Mouse (Mus musculus) left cerebral cortex, postnatal 10 days (tissue): Measurements from ENCODE around the gene Mrps21. TPM values are rescaled to one million over a fixed set of nuclear protein-coding genes. Genes with fewer than 3 reads are reported as not detected.
A peak's percentile ranks its signal among the peaks of the same experiment; 100 is the strongest.
"Not testable (repeated sequence)": the region's sequence is repeated elsewhere in the genome, so short reads cannot be mapped to it uniquely, and the experiment has no call there.

ENCODE experiments used
- DNase-seq, 2 experiments: peaks; one replicate each; pipeline ENCODE4 v3.0.0; 2021 to 2022; ENCODE audit warnings: low spot score in 2 of 2, mixed read lengths in 1 of 2; ENCODE audit errors: extremely low spot score in 1 of 2
- intact Hi-C: fragments of 180-260 bp; cut with DNase I; formaldehyde crosslinking; loops from one replicate; pipeline ENCODE4 v1.15.1; 2025
- total RNA-seq, 2 experiments: library from RNA; stranded (reverse); gene quantifications; 2 replicates each; pipeline ENCODE4 v1.2.3; 2021

Gene Mrps21
- total RNA-seq, 2 experiments from 2014 or later: 120 to 127 TPM

DNA sequence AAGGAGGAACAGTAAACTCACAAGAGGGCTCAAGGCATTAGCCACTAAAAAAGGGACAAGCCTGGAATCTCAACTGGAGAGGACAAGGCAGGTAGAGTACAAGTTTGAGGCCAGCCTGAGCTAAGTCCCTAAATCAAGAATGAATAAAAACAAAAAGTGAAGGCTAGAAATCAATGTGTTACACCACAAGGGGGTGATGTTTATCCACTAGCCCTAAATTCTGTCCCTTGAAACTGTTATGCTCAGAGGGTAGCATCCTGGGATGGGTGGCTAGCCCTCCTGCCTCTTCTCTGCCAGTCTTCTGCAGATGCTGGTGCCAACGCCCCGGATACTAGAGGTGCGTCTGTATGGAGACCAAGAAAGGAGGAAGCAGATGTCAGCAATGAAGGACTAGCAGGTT, 11.0 kb downstream of the Mrps21 start:
- DNase-seq: no peak
- intact Hi-C loops: loop anchor here (5.0 kb wide), 1 partner anchor 47 kb away; no protein-coding TSS in a partner anchor

DNA sequence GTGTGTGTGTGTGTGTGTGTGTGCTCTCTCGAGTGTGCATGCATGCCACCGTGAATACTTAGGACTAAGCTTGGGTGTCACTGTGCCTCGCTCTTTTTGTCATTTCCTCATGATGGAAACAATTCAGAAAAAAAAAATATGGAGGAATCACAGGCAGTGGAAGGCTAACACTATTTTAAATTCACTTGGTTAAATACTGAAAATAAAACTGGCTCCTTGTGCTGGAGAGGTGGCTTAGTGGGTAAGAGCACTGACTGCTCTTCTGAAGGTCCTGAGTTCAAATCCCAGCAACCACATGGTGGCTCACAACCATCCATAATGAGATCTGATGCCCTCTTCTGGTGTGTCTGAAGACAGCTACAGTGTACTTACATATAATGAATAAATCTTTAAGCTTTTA, 13.0 kb downstream of the Mrps21 start:
- intact Hi-C loops, DNase-seq: not testable (repeated sequence)

DNA sequence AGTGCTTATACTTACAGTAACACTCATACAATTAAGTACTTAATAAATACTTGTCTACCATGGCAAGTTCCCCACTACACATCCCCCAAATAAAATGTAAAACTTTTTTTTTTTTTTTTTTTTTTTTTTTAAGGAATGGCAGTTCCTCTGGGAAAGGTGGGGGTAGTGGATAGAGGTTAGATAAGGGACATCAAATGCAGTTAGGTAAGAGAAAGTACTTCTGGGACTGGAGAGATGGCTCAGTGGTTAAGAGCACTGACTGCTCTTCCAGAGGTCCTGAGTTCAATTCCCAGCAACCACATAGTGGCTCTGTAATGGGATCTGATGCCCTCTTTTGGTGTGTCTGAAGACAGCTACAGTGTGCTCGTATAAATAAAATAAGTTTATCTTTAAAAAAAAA, 14.3 kb downstream of the Mrps21 start:
- intact Hi-C loops, DNase-seq: not testable (repeated sequence)

DNA sequence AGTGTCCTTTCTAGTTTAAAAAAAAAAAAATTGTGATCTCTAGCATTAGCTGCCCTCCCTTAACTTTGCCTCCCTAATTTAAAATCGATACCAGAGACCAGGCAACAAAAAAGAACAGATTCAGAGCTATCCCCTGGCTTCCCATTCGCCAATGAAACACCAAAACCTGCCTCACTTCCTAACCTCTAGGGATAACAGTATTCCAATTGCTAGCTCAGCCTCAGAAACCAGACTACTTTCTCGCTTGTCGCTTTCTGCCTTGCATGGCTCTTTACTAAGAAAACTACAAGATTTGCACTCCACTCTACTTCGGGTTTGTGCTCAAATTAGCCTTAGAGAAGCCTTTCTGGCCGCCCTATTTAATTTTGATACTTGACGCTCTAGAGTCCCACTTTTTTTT, 15.2 kb downstream of the Mrps21 start:
- intact Hi-C loops: no loop called here
- DNase-seq: no peak

DNA sequence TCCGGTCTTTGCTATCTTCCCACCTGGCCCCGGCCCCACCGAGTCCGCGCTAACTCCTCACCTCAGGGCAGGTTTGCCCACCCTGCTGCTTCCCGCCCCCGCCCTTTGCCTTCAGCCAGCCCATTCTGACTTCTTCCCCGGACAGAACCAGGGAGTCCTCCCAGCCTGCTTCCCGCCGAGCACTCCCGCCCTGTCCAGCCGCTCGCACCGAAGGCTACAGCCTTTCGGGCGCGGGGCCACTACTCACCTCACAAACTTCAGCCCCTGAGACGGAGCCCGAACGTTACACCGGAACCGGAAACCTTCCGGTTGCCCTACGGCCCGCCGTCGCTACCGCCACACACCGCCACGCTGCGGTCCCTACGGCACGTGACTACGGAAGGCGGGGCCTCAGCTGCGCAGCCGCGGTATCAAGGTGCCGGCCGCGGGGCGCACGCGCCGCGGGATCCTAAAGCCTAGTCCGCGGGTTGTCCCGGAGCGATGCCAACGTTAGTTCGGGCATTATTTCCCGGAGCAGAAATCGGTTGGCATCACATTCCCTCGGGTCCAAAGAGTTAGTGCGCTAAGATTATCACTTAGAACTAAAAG, 15.7 kb downstream of the Mrps21 start, which contains the start of gene Prpf3:
Gene Prpf3, minus strand, starts transcription at position 384 of the 588 bp plus-strand sequence.
- intact Hi-C loops: no loop called here
- peak; percentile 90 to 96 for DNase-seq

DNA sequence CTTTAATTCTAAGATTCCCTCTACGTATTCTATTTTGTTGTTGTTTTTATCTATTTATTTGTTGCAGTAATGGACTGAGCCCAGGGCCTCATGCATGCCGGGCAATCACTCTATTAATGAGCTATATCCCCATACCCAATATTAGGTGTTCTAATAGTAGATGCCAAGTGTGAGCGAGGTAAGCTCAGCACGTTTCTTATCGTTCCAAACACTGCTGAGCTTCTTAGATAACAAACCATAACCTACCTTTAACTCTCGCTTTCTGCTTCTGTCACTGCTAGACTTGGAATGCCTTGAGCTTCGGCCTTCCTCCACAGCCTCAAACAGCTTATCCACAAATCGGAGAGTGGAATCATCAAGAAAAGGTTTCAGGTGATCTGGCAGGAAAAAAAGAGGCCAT, 20.0 kb downstream of the Mrps21 start:
- intact Hi-C loops: no loop called here

DNA sequence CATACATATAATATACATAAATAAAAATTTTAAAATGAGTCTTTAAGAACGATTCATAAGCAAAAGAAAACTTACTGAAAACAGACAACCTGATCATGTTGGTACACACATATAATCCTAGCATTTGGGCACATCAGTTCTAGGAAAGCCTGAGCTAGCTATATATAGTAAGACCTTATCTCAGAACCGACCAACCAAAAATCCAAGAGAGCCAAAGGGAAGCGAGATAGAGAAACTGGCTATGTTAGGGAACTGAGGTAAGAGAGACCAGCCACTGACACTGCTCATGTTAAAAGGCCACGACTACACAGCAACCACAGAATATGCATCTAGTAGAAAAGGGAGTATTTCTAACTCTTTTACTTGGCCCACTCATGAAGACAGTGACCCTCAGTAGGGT, 20.7 kb downstream of the Mrps21 start:
- DNase-seq: no peak
- intact Hi-C loops: no loop called here

More for the DNA sequence above, 20.0 kb downstream of the Mrps21 start:
- no peak for DNase-seq

DNA sequence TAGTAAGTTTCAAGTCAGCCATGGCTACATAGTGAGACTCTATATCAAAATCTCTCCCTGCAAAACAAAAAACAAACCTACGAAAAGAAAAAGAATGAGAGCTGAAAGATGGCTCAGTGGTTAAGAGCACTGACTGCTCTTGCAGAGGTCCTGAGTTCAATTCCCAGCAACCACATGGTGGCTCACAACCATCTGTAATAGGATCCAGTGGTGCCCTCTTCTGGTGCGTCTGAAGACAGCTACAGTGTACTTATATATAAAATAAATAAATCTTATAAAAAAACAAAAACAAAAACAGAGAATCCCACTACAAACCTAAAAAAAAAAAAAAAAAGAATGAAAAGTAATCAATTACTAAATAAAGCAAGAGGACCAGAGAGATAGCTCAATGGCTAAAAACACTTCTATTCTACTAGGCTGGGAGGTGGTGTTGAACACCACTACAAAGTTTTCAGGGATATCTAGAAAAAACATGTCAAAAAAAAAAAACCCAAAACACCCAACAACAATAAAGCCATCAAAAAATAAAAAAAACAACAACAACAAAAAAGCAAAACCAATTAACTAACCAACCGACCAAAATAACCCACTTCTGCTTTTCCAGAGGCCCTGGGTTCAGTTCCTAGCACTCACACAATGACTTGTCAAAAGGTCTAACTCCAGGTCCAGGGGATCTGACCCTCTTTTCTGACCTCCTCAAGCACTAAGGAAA, 28.7 kb downstream of the Mrps21 start:
- DNase-seq: no peak
- intact Hi-C loops: loop anchor here (5.0 kb wide), 1 partner anchor 500 kb away; no protein-coding TSS in a partner anchor

DNA sequence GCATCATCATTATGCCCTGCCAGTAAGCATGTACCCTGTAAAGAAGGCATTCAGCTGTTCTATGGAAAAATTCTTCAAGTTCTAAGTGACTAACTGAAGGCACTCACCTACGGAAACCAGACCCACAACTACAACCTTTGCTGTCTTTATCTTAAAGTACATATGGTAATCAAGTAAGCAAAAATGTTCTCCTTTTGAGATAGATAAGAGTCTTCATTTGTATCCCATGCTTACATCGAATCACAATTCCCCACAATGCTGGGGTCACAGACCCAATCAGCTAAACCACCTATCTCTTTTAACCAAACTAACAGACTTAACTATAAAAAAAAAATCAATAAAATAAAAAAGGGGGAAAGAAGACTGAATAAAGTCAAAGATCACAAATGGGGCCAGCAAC, 32.1 kb downstream of the Mrps21 start:
- no peak for DNase-seq
- intact Hi-C loops: loop anchor here (5.0 to 10.0 kb wide), 2 partner anchors 57 to 354 kb away; no protein-coding TSS in a partner anchor

DNA sequence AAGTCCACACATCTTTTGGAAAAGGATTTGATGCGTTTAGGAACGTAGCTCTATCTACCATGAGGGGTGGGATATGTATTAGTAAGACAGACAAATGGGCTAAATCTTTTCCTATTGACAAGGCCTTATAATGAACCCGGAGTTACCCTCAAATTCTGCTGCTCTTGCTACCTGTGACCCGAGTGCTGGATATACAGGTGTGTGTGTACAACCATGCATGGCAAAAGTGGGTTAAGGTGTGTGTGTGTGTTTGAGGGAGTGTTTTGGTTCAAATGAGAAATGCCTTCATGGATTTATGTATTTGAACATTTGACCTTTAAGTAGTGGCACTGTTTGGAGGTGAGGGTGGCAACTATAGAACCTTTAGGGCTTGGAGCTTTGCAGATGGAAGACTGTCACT, 42.3 kb downstream of the Mrps21 start:
- intact Hi-C loops: no loop called here
- DNase-seq: no peak

DNA sequence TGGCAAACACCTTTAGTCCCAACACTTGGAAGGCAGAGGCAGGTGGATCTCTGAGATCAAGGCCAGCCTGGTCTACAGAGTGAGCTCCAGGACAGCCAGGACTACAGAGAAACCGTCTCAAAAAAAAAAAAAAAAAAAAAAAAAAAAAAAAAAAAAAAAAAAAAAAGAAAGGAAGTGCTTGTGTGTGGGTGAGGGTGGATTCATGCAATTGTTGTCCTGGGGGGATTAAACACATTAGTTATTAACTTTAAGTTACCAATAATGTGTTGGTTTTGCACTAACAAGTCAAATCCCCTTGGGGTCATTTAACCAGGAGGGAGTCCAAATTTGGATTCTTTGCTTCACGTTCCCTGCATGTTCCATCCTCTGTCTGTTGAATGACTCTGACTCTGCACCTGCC, 45.0 kb downstream of the Mrps21 start:
- intact Hi-C loops: no loop called here
- no peak for DNase-seq

DNA sequence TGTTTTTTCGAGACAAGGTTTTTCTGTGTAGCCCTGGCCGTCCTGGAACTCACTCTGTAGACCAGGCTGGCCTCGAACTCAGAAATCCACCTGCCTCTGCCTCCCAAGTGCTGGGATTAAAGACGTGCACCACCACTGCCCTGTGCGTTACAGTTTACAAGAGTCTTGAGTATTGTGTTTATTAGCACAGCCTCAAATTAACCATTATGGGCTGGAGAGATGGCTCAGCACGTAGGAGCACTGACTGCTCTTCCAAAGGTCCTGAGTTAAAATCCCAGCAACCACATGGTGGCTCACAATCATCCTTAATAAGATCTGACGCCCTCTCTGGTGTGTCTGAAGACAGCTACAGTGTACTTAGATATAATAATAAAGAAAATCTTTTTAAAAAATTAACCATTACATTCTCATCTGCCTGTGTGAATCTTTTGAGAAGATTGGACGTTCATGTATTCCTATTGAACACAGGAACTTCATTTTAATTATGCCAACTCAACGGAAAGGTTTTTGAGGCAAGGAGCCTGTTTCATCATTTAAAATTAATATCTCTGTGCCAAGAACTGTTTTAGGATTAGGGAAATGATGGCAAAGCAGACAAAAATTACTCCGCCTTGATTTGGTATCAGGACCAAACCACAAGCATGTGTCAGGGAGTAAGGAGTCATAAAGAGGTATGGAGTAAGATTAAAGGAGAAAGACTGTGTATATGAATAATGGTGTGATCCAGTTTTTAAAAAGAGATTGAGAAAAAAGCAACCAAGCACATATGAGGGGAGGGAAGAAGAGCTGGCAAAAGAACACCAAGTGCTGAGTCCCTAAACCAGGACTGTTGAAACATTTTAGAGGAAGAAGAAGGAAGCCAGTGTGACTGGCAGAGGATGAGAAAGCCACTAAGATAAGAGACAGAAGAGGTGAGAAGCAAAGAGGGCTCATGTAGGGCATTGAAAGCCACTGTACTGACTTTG, 51.0 kb downstream of the Mrps21 start:
- intact Hi-C loops: no loop called here

DNA sequence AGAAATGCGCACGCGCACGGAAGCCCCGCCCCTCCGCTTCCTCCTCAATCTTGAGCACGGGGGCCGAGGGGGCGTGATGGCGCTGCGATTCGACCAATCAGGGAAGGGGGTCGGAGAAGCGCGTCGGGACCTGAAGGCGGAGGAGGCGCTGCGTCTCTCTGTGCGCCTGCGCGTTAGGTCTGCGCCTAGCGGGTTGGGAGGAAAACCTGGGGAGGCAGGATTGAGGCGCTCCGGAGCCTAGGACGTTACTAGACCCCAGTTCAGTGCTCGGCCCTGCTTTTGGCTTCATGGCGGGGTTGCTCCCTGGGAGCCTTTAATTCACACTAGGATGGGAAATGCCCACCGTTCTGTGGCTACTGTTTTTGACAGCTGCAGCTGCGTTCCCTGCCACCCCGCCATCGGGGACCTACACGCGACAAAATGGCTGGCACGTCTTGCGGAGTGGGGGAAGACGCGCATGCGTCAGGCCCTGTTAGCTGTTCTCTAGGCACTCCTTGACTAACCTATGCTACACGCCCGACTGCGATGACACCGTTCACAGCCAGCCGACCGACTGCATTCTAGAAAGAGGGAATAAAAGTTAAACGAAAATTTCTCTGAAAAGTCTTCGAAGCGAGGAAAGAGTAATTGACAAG, 51.9 kb downstream of the Mrps21 start:
- intact Hi-C loops: no loop called here

More for the DNA sequence above, 51.0 kb downstream of the Mrps21 start:
- no peak for DNase-seq

DNA sequence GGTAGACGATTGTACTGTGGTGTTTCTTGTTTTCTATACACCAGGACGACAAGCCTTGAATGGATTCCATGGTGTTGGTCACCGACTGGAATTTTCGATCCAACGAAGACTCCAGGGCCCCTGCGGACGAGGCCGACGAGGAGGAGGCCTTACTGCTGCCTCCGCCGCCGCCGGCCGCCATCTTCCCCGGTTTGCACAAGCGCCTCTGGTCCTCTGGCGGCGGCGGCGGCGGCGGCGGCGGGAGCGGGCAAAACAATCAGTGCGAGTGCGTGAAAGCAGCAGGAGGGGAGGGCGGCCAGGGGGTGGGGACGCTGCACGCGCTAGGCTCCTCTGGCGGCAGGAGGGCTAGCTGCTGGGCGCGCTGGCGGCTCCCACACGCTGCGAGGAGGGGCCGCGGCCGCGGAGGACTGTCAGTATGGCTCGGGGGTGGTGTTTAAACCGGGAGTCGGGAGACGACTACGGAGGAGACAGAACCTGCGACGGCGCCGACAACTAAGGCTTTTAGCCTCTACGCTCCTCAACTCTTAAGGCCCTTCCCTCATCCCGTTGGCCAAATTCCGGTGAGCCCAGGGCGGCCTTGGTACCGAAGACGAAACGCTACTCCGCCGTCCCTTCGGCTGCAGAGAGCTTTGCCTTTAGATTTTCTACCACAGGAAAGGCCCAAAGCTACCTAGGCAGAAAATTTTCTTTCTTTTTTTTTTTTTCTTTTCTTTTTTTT, 52.6 kb downstream of the Mrps21 start, which contains the start of gene Rprd2:
Gene Rprd2, minus strand, starts transcription at position 293 of the 718 bp plus-strand sequence.
- DNase-seq: peak; percentile 61 to 90
- intact Hi-C loops: no loop called here

More for the DNA sequence above, 51.9 kb downstream of the Mrps21 start:
- peak; percentile 99 to 100 for DNase-seq

DNA sequence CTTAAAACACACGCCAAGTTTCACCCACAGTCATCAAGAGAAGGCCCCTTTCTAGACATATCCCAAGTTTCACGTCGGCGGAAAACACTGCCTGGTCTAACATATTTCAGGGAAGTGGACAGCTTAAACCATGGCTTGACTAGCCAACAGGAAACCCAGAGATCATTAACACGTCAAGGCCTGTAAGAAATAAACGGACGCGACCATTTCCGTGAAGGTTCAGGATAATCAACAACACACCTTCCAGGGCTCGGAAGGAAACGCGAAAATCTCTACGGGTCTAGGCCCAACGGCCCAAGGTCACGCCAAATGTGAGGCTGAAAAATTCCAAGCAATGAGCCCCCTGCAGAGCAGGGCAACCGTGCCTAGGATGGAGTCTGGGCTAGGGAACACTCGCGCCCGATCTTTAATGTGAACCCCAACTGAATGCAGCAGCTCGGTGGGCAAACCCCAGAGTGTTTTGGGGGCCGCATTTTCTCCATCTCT, 53.2 kb downstream of the Mrps21 start:
- intact Hi-C loops: no loop called here
- peak; percentile 27 to 61 for DNase-seq

DNA sequence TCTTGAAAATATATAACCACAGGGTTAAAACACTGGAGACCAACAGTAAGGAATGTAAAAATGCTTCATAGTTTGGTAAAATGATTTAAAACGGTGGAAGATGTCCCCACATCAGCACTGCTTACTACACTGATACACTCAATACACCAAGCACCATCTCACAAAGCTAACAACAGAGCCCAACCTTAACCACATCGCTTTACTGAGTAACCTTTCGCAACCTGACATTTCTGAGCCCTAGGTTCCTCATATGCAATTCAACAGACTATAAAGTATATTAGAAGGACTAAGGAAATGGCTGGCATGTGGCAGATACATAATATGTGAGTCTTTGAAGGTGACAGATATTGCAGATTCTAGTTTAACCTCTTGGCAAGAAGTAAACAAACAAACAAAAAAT, 54.6 kb downstream of the Mrps21 start:
- intact Hi-C loops: no loop called here
- no peak for DNase-seq
